Mouse (Mus musculus) myocyte (in vitro differentiated cells): Measurements from ENCODE around the gene Arhgef16. TPM values are rescaled to one million over a fixed set of nuclear protein-coding genes. Genes with fewer than 3 reads are reported as not detected.

ENCODE experiments used
- H3K27me3 ChIP-seq: one replicate; pipeline ENCODE4 v1.6.1; 2011; ENCODE audit not compliant: control insufficient read depth, insufficient read depth, insufficient read length
- H3K36me3 ChIP-seq: one replicate; pipeline ENCODE4 v1.6.1; 2011; ENCODE audit not compliant: control insufficient read depth, insufficient read depth
- H3K4me2 ChIP-seq: one replicate; pipeline ENCODE4 v1.6.1; 2011; ENCODE audit warnings: low read depth, control low read depth
- H3K4me3 ChIP-seq: one replicate; pipeline ENCODE4 v1.5.1; 2011; ENCODE audit warnings: mild to moderate bottlenecking, control low read depth, moderate library complexity
- H3K79me2 ChIP-seq: one replicate; pipeline ENCODE4 v1.6.1; 2011; ENCODE audit not compliant: control insufficient read depth, insufficient read depth
- H3ac ChIP-seq: one replicate; pipeline ENCODE4 v1.6.1; 2011; ENCODE audit not compliant: control insufficient read depth, insufficient read length
- CEBPB ChIP-seq: IDR thresholded peaks from 2 replicates; pipeline ENCODE4 v1.6.1; 2011; ENCODE audit warnings: mild to moderate bottlenecking, moderate library complexity; ENCODE audit not compliant: poor library complexity, insufficient read depth, severe bottlenecking
- E2F4 ChIP-seq: IDR thresholded peaks from one replicate; pipeline ENCODE4 v1.6.1; 2011; ENCODE audit warnings: mild to moderate bottlenecking, control low read depth, moderate library complexity; ENCODE audit not compliant: insufficient read depth
- MAX ChIP-seq: IDR thresholded peaks from one replicate; pipeline ENCODE4 v1.6.1; 2011; ENCODE audit warnings: low read depth, mild to moderate bottlenecking, control low read depth
- MYOD1 ChIP-seq, 3 experiments: IDR thresholded peaks; one replicate each; pipeline ENCODE4 v1.6.1; 2011; ENCODE audit warnings: control low read depth in 2 of 3, low read depth in 2 of 3, mild to moderate bottlenecking in 2 of 3, moderate library complexity in 1 of 3; ENCODE audit not compliant: insufficient read length in 2 of 3, control insufficient read depth in 1 of 3
- MYOG ChIP-seq, 3 experiments: IDR thresholded peaks; one replicate each; pipeline ENCODE4 v1.6.1; 2011; ENCODE audit warnings: control low read depth in 2 of 3, low read depth in 2 of 3, mild to moderate bottlenecking in 2 of 3; ENCODE audit not compliant: insufficient read length in 2 of 3, control insufficient read depth in 1 of 3, insufficient read depth in 1 of 3
- POLR2A ChIP-seq: IDR thresholded peaks from one replicate; pipeline ENCODE4 v1.6.1; 2011; ENCODE audit warnings: low read depth, mild to moderate bottlenecking, control low read depth, moderate library complexity; ENCODE audit not compliant: insufficient read length
- POLR2AphosphoS2 ChIP-seq: IDR thresholded peaks from one replicate; pipeline ENCODE4 v1.6.1; 2011; ENCODE audit warnings: low read depth, control low read depth; ENCODE audit not compliant: insufficient read length
- REST ChIP-seq: IDR thresholded peaks from one replicate; pipeline ENCODE4 v1.6.1; 2011; ENCODE audit warnings: mild to moderate bottlenecking, control low read depth, moderate library complexity; ENCODE audit not compliant: insufficient read depth, insufficient read length
- SRF ChIP-seq: IDR thresholded peaks from one replicate; pipeline ENCODE4 v1.6.1; 2011; ENCODE audit warnings: low read depth; ENCODE audit not compliant: control insufficient read depth, insufficient read length
- TCF12 ChIP-seq: IDR thresholded peaks from one replicate; pipeline ENCODE4 v1.6.1; 2011; ENCODE audit warnings: mild to moderate bottlenecking, control low read depth; ENCODE audit not compliant: poor library complexity, insufficient read depth, severe bottlenecking
- TCF3 ChIP-seq: IDR thresholded peaks from one replicate; pipeline ENCODE4 v1.6.1; 2011; ENCODE audit warnings: low read depth, control low read depth; ENCODE audit not compliant: insufficient read length
- USF1 ChIP-seq: IDR thresholded peaks from one replicate; pipeline ENCODE4 v1.6.1; 2011; ENCODE audit warnings: low read depth, mild to moderate bottlenecking, control low read depth, moderate library complexity
- polyA plus RNA-seq: library from polyadenylated mRNA; unstranded; fragments of >200 nt; fragmentation: generic; extraction: Trizol; gene quantifications from one replicate; pipeline ENCODE4 v1.2.1, GENCODE M21; 2012; ENCODE audit warnings: missing spikeins

Arhgef16 gene
- polyA plus RNA-seq, 1 experiment = not detected

DNA sequence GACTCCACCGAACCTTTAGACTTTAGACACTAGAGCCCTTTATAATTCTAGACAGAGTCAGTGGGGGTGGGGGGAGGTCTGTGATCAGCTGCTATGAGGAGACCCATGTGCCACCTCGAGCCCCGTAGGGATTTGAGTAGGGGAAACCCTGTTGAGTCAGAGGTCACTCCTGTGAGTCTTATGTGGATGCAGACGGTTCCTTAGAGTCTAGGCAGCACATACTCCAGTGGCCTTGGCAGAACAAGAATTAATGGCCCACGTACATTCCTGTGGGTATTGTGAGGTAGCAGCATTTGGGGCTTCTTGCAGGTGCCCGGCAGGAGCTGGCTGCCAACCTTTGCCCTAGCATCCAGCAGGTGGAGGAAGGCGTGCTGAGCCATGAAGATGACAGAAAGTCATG, 70.1 kb downstream of the Arhgef16 start:
- no peaks in the 10 kb centered on the region for H3K79me2 ChIP-seq
- TF ChIP-seq SRF (no peak), REST (no peak), E2F4 (no peak), MYOG (IDR thresholded peaks at IDR 0.05; ENCODE audit: control insufficient read depth in 1 of 3, insufficient read depth in 1 of 3, insufficient read length in 2 of 3, low read depth in 2 of 3) (no peak), POLR2A (no peak), MYOD1 (IDR thresholded peaks at IDR 0.05; ENCODE audit: control insufficient read depth in 1 of 3, insufficient read length in 2 of 3, low read depth in 2 of 3) (no peak), POLR2AphosphoS2 (no peak), MAX (no peak), CEBPB (no peak), TCF3 (no peak), USF1 (no peak), TCF12 (no peak)

GRCm38 (mm10) chr4:154229569-154229968, 71.9 kb downstream of the Arhgef16 start:
- TF ChIP-seq CEBPB = no peak
- TF ChIP-seq REST = no peak
- no peak for TF ChIP-seq POLR2AphosphoS2
- no peak for TF ChIP-seq E2F4
- TF ChIP-seq TCF12 = no peak
- no peak for TF ChIP-seq SRF
- no peak overlapping the region for H3ac ChIP-seq

More for the DNA sequence above, 70.1 kb downstream of the Arhgef16 start:
- no peak overlapping the region for H3K4me3 ChIP-seq
- H3K27me3 ChIP-seq = no peaks in the 10 kb centered on the region
- no peaks in the 10 kb centered on the region for H3K36me3 ChIP-seq
- H3ac ChIP-seq = no peak overlapping the region
- no peak overlapping the region for H3K4me2 ChIP-seq

More at GRCm38 (mm10) chr4:154229569-154229968, 71.9 kb downstream of the Arhgef16 start:
- H3K79me2 ChIP-seq = no peaks in the 10 kb centered on the region
- H3K27me3 ChIP-seq = no peaks in the 10 kb centered on the region
- no peak overlapping the region for H3K4me3 ChIP-seq
- no peaks in the 10 kb centered on the region for H3K36me3 ChIP-seq
- no peak overlapping the region for H3K4me2 ChIP-seq

Other genes with a start within 250 kb of the Arhgef16 start
- gene Trp73, start 161.5 kb downstream of the Arhgef16 start, polyA plus RNA-seq = not detected
- gene Wrap73, start 159.3 kb downstream of the Arhgef16 start, polyA plus RNA-seq = 23.8 TPM
- 96.8 TPM for gene Tprgl, start 141.0 kb downstream of the Arhgef16 start, polyA plus RNA-seq
- not detected for gene Megf6, start 130.9 kb downstream of the Arhgef16 start, polyA plus RNA-seq
- gene B230104I21Rik, start 34.5 kb upstream of the Arhgef16 start, polyA plus RNA-seq = not detected